Mouse (Mus musculus): ENCODE measurements around the gene Timeless.
"Not testable (repeated sequence)": the region's sequence is repeated elsewhere in the genome, so short reads cannot be mapped to it uniquely, and the experiment has no call there.

Gene Timeless

DNA sequence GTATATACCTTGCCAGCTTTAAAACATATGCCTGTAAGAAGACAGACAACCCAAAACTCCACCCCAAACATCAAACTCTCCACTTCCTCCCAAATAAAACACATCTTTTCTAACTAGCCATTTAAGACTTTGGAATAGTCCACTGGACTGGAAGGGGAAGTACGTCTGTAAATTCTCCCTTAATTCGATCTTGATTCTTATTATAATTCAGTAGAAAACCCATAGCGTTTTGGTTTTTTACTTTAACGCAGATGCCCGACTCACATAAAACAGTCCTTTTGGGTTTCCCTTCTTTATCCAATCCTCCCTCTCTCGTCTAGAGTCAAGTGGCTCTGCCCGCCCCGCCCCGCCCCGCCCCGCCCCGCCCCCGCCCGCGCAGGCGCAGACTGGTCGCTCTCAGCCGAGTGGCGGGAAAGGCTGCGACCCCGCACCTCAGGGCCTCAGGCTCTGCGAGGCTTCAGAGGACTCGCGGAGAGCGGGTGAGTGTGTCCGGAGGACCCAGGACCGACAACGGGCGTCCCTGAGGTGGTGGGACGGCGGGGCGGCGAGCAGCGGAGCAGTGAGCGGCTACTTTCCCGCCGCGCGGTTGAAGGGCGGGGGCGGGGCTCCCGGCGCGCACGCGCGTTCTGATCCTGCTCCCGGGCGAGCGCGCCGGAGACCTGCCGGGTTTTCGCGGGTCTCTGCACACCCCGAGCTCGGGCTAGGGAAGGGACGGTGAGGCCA, at the start of gene Timeless:
Gene Timeless (plus strand): TSS at position 369 of the 723 bp plus-strand sequence.
- DNase-seq = peak; percentile 92

DNA sequence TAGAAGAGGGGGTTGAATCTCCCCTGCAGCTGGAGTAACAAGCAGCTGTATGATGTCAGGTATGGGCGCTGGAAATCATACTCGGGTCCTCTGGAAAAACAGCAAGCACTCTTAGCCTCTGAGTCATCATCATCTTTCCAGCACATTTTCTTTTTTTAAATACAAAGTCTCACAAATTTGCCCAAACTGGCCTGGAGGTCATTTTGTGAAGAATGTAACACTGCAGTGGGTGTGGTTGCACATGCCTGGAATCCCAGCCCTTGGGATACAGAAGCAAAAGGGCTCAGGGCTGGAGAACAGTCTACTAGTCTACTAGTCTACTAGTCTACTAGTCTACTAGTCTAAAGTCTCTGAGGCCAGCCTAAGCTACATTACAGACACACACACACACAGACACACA, 47.6 kb upstream of the Timeless start:
- DNase-seq = no peak

DNA sequence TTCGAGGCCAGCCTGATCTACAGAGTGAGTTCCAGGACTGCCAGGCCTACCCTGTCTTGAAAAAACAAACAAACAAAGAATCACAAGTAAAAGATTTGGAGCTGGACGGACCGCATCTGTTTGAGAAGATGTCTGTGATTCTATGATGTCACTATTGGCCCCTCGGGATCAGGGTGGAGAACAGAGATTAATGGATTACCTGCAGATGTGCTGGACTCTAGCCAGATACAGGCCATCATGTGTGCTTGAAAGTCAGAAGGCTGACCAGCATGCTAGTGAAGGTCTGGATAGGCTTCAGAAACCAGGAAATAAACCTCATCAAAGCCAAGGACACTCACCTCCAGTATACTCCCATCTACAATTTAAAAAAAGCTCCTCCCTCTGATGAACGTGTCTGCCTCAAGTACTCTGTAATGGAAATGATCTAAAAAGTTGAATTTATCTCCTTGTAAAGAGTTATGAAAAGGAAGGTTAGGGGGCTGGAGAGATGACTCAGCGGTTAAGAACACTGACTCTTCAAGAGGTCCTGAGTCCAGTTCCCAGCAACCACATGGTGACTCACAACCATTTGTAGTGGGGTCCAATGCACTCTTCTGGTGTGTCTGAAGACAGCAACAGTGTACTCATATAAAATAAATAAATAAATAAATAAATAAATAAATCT, 46.5 kb upstream of the Timeless start:
- DNase-seq = peak; percentile 24

DNA sequence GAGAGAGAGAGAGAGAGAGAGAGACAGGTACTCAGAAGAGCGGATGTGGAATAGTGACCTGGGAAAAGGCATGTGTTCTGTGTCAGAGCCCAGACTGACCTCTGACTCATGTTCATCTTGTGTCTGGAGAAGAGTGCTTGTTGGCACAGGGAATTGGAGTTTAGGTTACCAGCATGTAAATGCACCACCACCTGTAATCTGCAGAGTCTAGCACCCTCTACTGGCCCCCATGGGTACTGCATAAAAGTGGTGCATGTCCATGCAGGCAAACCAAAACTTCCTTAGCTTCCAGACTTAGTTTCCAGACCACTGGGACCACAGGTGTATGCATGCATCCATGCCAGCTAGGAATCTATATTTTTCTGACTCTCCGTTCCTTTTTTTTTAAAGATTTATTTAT, 45.9 kb upstream of the Timeless start:
- peak; percentile 87 for DNase-seq

DNA sequence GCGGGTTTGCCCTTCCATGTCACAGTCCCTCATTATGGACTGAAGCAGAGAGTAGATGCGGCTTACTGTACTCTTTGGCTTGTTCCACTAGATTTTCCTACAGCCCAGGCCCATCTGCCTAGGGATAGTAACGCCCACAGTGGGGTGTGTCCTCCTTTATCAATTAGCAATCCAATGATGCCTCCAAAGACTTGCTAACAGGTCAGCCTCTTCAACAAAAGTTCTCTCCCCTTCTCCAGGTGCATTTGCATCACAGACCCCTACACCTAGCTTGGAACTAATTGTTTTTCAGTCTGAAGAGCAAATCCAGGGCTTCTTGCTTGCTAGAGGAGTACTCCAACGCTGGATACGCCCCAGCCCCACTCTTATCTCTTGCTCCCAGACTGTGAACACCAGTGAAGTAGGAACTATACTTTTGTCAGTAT, 44.7 kb upstream of the Timeless start:
- no peak for DNase-seq

DNA sequence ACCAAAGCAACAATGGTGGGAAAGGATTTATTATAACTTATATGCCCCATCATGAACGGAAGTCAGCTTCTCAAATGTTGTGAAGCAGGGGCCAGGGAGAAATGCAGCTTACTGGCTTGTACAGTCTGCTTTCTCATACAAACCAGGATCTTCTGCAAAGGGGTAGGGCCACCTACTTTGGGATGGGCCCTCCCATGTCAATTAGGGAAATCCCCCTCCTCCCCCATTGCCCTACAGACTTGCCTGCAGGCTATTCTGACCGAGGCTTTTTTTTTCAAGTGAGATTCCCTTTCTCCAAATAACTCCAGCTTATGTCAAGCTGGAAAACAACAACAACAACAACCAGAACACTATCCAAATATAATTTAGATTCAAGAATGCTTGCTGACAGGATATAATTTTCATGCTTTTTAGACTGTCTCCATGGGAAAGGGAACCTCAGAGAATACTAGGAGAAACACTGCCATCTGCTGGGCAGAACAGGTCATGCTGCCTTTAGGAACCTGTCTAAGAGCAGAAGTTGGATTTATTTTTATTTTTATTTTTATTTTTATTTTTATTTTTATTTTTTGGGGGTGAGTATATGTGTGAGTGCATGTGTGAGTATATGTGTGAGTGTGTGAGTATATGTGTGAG, 43.5 kb upstream of the Timeless start:
- peak; percentile 84 for DNase-seq

DNA sequence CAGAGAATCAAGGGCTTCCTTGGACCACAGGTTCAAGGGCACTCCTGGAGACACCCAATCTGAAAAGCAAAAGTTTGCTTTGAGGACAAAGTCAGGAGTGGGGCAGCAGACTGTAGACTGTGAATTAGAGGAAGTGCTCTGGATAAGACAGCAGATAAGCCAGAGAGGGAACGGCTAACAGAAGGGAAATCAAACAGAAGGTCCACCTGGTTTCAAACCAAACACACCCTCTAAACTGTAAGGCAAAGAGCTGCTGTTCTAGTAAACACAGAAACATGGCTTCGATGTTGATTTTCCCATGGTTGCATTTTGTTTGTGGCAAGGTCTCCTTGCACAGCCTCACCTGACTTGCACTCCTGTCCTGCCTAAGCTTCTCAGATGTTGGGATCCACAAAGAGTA, 40.4 kb upstream of the Timeless start:
- no peak for DNase-seq

DNA sequence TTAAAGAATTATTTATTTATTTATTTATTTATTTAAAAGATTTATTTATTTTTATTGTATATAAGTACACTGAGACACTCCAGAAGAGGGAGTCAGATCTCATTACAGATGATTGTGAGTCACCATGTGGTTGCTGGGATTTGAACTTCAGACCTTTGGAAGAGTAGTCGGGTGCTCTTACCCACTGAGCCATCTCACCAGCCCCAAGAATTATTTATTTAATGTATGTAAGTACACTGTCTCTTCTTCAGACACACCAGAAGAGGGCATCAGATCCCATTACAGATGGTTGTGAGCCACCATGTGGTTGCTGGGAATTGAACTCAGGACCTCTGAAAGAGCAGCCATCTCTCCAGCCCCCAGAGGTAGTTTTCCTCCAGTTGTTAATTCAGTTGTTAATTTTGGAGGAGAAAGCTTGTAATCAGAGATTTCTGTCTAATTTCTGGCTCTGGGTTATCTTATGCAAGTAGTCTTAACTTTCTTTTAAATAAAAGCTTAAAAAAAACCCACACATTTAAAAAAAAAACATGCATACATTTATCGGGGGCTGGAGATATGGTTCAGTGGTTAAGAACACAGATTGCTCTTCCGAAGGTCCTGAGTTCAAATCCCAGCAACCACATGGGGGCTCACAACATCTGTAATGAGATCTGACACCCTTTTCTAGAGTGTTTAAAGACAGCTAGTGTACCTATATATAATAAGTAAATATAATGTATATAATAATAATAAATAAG, 39.7 kb upstream of the Timeless start:
- not testable (repeated sequence) for DNase-seq

DNA sequence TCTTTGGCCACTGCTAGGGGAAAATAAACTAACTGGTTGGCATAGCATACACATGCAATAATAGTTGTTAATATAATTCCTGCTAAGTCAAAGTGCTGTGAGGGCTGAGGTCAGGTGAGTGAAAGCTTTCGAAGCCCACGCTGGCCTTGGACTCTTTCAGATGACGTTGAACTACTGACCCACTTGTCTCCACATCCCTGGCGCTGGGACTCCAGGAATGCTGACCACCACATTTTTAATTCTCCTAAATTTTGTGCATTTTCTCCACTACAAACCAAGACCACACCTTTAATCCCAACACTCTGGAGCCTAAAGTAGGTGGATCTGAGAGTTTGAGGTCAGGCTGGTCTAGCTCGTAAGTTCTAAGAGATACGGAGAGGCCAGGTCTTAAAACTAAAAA, 38.8 kb upstream of the Timeless start:
- DNase-seq = no peak

DNA sequence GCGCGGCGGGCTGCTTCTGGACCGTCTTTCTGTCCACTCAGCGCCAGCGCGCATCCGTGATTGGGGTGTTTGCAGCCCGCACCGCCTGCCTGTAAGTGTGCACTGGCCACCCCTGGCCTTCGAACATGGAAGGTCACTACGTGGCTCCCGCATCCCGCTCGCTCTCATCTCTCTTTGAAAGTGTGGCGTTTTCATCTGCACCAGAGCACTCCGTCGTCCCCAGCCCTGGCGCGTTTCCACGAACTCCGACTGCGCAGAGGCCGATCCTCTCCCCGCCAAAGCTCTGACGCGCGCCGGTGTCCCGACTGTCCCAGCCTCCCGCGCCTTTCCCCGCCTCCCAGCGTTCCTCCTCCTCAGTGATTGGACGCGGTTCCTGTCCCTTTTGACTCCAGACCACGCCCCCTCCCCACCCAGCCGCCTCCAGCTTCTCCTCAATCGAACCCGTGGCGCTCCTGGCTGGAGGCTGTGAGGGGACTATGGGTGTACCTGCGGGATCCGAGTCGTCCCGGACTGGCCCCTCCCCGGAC, 37.8 kb upstream of the Timeless start, which contains the start of gene Gls2:
Gene Gls2 (plus strand): TSS at position 434 of the 527 bp plus-strand sequence.
- peak; percentile 97 for DNase-seq

DNA sequence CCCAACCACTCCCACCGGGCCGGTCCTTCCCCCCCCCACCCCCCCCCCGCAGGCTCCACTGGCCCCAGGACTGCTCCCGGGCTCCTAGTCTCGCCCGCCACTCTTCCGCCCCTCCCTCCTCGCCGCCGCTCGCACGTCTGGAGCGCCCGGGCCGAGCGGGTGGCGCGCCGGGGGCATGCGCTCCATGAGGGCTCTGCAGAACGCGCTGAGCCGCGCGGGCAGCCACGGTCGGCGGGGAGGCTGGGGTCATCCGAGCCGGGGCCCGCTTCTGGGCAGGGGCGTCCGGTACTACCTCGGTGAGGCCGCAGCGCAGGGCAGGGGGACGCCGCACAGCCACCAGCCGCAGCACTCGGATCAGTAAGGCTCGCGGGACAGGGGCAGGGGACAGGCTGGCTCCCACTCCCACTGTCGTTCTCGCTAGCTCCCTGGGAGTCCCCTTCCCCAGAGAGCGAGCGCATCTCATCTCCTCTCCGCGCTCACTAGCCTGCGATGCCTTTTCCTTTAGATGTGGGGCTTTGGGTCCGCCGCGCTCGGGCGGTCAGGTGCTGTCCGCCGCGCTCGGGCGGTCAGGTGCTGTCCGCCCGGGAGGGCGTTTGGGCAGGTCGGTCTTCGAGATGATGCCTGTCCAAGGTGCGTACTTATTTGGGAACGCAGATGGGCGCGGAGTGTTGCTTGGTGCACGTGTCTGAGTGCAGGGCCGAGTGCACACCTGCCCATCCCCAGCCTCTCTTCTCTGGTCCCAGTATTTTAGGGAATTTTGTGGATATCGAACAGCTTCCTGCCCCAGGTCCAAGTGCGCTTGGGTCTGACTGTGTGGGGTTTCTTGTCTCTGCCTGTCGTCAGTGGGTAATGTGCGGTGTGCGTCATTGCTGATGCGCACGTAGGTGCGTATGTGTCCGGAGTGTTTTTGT, 37.1 kb upstream of the Timeless start:
- DNase-seq = no peak

DNA sequence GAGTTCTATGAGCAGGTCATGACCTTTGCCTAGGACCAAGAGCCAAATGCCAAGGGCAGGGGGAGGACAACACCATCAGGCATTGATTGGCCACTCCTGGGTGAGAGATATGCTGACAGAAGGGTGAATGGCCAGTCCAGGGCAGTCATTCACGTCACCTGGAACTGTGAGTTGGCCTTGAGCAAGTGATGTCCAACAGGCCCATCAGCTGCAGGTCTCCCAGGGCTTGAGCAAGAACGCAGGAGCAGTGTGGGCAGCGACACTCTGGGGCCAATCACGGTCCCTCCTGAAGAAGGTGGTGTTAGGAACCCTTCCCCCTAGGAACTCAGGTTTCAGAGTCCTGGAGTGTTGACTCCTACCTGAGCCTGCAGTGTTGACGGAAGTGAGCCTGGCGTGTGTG, 30.0 kb upstream of the Timeless start:
- no peak for DNase-seq

DNA sequence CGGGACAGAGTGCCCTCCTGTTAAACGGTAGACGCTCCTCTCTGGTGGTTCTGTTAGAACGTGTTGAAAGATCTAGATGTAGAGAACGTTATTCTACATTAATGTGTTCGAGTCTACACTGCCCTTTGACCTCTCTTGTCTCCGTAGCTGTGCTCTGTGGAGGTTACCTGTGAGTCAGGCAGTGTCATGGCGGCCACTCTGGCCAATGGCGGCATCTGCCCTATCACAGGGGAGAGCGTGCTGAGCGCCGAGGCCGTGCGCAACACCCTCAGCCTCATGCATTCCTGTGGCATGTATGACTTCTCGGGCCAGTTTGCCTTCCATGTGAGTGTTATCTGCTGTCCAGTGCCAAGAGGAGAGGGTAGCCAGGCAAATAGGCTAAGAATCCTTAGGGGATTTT, 26.9 kb upstream of the Timeless start:
- DNase-seq = no peak

DNA sequence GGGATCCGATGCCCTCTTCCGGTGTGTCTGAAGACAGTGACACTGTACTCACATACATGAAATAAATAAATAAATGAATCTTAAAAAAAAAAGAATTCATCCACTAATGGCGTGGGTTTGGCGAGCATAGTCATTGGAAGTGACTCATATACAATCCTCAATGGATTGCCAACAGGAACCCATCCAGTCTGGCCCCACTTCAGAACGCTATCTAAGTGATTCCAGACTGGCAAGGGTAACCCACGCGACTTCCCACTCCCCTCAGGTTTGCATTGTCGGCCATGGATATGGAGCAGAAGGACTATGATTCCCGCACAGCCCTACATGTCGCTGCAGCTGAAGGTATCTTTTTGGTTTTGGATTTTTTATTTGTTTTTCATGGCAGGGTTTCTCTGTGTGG, 23.5 kb upstream of the Timeless start:
- DNase-seq = no peak

DNA sequence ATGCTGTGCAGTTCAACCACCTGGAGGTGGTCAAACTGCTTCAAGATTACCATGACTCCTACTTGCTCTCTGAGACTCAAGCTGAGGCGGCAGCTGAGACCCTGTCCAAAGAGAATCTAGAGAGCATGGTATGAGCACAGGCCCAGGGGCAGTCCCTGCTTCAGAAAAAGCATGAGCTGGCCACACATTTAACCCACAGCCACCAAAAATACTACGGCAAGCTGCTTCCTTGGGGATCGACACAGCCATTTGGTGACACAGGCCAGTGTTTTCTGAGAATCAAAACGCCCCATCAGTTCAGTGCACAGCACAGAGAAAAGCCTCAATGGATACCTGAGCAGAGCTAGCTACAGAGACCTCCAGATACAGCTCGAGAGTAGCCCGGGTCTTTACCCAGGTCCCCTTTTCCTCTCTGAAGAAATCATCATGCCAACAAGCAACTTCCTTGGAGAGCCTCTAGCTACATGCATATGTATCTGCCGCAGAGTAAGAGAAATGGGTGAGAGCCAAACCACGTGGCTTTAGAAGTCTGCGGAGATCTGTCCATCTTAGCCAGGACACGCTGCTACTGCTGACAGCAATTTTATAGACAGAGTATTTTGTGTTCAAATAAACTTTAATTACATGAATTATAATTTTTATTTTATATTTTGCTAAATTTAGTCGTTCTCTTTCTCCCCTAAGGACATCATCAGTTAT, 22.4 kb upstream of the Timeless start:
- DNase-seq = no peak

DNA sequence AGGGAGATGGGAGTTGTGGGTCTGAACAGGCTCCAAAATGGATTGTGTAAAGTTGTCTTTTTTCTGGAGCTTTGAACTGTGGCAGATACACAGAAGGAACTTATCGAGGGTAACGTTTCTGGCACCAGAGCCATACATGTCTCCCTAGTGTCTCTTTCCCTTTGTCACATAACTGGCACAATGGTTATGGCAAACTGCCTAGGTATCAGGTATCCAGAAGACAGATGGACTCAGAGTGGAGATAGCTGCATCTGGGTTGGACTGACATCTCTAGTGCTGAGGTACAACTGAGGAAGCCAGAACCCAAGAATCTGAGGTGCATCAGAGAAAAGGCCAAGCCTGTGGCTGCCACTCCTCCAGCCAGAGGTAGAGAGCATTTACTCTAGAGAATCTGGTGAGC, 21.7 kb upstream of the Timeless start:
- DNase-seq = no peak

DNA sequence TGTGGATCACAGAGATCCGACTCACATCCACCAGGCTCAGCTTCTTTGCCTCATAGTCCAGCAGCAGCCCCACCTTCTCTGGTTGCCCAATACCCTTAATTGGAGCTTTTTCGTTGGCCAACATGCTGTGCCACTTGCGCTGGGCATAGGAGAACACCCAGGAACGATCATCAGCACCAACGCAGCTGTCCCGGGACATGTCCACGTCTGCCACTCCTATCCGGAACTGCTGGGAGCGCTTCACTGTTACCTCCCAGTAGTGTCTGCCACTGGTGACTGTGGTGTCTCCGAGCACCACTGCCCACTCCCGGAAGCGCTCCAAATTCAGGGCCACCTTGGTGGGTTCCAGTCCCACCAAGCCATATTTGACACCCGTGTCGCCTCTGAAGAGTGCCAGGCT, 20.9 kb upstream of the Timeless start:
- peak; percentile 7 for DNase-seq

DNA sequence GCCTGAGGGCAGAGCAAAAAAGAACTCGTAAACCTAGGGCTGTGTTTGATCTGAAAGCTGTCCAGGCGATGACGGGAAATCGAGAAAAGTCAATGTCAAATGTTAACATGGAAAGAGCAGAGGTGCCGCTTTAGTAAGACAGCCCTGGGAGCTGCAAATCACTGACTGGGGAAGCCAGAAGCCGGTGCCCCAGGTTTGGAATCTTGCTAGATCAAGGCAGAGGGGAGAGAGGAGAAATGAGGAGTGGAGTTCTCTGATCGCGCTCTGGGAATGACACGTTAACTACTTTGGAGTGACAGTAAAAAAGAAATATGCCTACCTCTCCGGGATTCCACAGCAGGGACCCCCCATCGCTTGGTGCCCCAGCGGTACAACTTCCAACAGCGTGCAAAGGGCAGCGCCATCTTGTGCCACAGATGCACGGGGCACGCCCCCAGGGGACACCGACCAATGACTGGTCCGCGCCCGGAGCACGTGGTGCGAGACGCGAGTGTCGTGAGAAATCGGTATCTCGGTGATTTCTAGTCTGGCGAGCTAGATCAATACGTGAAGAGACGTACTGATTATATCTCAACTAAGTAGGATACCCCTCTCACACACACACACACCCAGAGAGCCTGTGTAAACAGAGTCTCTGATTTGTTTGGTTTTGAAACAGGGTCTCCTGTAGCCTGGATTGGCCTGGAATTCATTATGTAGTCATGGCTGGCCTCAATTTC, 20.3 kb upstream of the Timeless start, which contains the start of gene Spryd4:
Gene Spryd4 (minus strand): TSS at position 418 of the 719 bp plus-strand sequence.
- DNase-seq = peak; percentile 94

DNA sequence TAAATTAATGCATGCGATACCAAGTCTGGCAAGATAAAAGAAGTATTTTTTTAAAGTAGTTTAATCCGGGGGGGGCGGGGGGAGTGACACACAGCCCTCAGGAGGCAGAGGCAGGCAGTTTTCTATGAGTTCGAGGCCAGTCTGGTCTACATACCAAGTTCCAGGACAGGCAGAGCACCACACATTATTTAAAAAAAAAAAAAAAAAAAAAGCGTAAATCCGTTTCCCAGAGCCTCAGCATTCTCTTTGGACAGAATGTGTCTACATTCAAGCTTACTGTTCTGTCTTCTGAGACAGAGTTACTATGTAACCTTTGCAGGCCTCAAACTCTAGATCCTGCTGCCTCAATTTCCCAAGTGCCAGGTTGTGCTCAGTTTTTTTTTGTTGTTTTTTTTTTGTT, 19.7 kb upstream of the Timeless start:
- no peak for DNase-seq

DNA sequence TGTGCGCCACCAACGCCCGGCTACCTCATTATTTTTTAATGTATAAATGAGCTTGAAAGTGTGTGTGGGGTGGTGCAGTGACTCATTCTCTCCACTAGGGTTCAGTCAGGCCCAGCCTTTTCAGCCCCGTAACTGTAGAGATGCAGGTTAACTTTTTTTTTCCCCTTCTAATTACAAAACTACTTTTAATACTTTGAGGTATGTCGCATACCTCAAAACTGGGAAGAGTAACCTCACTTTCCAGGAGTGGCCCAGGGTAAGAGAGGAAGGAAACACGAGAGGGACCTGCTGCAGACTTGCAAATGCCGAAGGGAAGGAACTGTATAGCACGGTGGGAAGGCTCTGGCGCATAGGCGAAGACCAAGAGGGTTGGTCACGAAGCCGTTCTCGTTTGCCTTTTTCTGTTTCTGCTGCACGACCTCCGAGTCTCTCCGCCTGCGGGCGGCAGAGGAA, 19.0 kb upstream of the Timeless start:
- DNase-seq = peak; percentile 81
